Mouse (Mus musculus) ES-E14 (cell line): ENCODE results near the gene Degs2.

Source experiments
- CHD2 ChIP-seq: IDR thresholded peaks from 2 replicates; pipeline ENCODE4 v1.6.1; 2014; ENCODE audit warnings: mild to moderate bottlenecking, low read depth, low read length, inconsistent platforms
- HCFC1 ChIP-seq: IDR thresholded peaks from 2 replicates; pipeline ENCODE4 v1.6.1; 2012; ENCODE audit warnings: low read length, inconsistent platforms, borderline replicate concordance; ENCODE audit not compliant: insufficient read depth
- MAFK ChIP-seq: IDR thresholded peaks from 2 replicates; pipeline ENCODE4 v1.6.1; 2014; ENCODE audit warnings: mild to moderate bottlenecking, low read depth, low read length, inconsistent platforms; ENCODE audit not compliant: insufficient read depth
- ZC3H11A ChIP-seq: IDR thresholded peaks from 2 replicates; pipeline ENCODE4 v1.6.1; 2012; ENCODE audit warnings: low read depth, mild to moderate bottlenecking, inconsistent platforms, low read length, borderline replicate concordance
- ZNF384 ChIP-seq: IDR thresholded peaks from 2 replicates; pipeline ENCODE4 v1.6.1; 2012; ENCODE audit warnings: low read depth, low read length, inconsistent platforms

DNA sequence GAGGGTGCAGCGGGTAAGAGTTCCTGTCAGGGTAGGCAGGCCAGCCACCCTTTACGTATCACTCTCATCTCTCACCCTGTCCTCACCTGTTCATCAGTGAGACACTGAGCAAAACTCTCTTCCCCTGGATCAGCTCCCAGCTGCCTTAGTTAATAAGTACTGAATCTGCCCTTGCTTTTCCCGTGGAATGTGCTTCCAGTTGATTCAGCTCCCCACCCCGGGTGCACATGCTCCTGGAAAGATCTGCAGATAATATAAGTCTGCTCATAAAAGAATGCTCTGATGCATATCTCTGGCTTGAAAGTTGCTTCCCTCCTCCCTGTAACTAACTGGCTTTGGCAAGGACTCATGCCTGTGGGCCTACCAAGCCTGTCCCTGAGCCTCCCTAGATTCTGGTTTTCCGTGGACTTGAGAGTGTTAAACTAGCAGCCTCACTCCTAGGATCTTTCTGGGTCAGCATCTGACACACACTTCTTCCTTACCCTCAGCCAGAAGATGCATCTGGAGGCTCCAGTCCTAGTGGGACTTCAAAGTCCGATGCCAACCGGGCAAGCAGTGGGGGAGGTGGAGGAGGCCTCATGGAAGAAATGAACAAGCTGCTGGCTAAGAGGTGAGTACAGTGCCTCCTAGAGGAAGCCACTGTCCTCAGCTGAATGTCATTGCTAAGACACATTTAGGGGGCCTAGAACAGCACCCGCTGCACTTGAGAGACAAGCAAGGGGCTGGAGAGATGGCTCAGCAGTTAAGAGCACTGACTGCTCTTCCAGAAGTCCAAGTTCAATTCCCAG, 26.3 kb downstream of the Degs2 start:
- TF ChIP-seq HCFC1 (no peak), ZNF384 (no peak), MAFK (no peak), ZC3H11A (no peak), CHD2 (no peak)
